Mouse (Mus musculus): ENCODE measurements at regions not wholly inside any gene's neighbourhood (a gene's known extent, or its start where the extent isn't known, plus 50 kb on each side); places are given as distances from the start of the nearest gene placed in this dataset.

- ATAC-seq (ENCODE audit: low FRiP score) (no peak), DNase-seq (ENCODE audit: low spot score) (no peak)
- no peak overlapping the region for H3K4me3 ChIP-seq (ENCODE audit: low read depth, low read length)
- no peaks in the 10 kb centered on the region for H3K4me1 ChIP-seq (replicated peaks; ENCODE audit: control insufficient read depth, insufficient read depth, low read length)
- 78% methylated on average over 5 of the region's 5 CpGs for WGBS
- no peak overlapping the region for H3K9ac ChIP-seq (ENCODE audit: low read depth, low read length)
- no peaks in the 10 kb centered on the region for H3K36me3 ChIP-seq (ENCODE audit: control insufficient read depth, insufficient read depth, low read length)
- no peaks in the 10 kb centered on the region for H3K9me3 ChIP-seq (ENCODE audit: control insufficient read depth, low read length)
- H3K27ac ChIP-seq (ENCODE audit: low read depth, low read length), result no peak overlapping the region
- H3K4me2 ChIP-seq (replicated peaks; ENCODE audit: low read depth, low read length), result no peak overlapping the region
- no peaks in the 10 kb centered on the region for H3K27me3 ChIP-seq (ENCODE audit: control insufficient read depth, insufficient read depth, low read length)
Measured at GRCm38 (mm10) chr3:148558592-148559157, 431.7 kb downstream of the Adgrl2 start.

DNA sequence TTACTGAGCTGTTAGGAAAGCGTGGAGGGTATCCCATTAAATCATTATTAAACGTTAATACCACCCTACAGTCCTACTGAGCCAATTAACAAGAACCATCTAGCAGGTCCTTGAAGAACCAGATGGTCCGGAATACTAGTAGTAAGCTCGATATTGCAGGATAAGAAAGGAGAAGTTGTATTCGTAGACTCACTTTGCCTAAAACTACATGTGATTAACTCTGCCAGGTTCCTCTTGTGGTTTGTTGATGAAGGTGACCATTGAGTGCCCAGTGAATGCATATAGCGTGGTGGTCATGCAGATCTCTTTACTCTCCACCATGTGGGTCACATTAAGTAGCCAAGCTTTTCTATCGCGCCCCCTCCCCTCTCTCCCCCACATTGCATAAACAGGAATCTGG, 435.0 kb downstream of the Adgrl2 start:
- Histone ChIP-seq H3K27me3 (ENCODE audit: control insufficient read depth, insufficient read depth, low read length) (no peaks in the 10 kb centered on the region), H3K27ac (ENCODE audit: low read depth, low read length) (no peak overlapping the region), H3K4me3 (ENCODE audit: low read depth, low read length) (no peak overlapping the region), H3K9ac (ENCODE audit: low read depth, low read length) (no peak overlapping the region), H3K9me3 (ENCODE audit: control insufficient read depth, low read length) (no peaks in the 10 kb centered on the region), H3K36me3 (ENCODE audit: control insufficient read depth, insufficient read depth, low read length) (no peaks in the 10 kb centered on the region), H3K4me2 (replicated peaks; ENCODE audit: low read depth, low read length) (no peak overlapping the region), H3K4me1 (replicated peaks; ENCODE audit: control insufficient read depth, insufficient read depth, low read length) (no peaks in the 10 kb centered on the region)
- ATAC-seq (ENCODE audit: low FRiP score) (no peak), DNase-seq (ENCODE audit: low spot score) (no peak)
- WGBS, result 84% methylated on average over 8 of the region's 8 CpGs

DNA sequence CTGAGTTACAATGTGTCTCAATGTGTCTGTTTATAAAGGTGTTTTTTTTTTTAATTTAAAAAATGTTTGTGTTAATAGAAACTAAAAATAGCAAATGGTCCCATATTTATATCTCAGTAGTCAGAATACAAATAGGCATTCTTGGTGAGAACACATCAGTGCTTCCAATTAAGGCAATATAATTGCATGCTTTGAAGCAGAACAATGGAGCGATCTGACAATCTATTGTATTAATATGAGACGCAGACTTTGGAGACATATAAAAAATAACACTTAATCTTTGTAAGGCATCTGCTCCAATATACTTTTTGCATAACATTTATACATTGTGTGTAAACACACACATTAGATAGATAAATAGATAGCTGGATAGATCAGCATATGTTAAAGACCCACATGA, 439.6 kb downstream of the Adgrl2 start:
- no peak overlapping the region for H3K27ac ChIP-seq (ENCODE audit: low read depth, low read length)
- H3K4me1 ChIP-seq (replicated peaks; ENCODE audit: control insufficient read depth, insufficient read depth, low read length), result no peaks in the 10 kb centered on the region
- H3K9me3 ChIP-seq (ENCODE audit: control insufficient read depth, low read length), result no peaks in the 10 kb centered on the region
- no peaks in the 10 kb centered on the region for H3K27me3 ChIP-seq (ENCODE audit: control insufficient read depth, insufficient read depth, low read length)
- H3K4me3 ChIP-seq (ENCODE audit: low read depth, low read length), result no peak overlapping the region
- no peaks in the 10 kb centered on the region for H3K36me3 ChIP-seq (ENCODE audit: control insufficient read depth, insufficient read depth, low read length)
- WGBS, result 95% methylated on average over 2 of the region's 2 CpGs
- H3K9ac ChIP-seq (ENCODE audit: low read depth, low read length), result no peak overlapping the region
- H3K4me2 ChIP-seq (replicated peaks; ENCODE audit: low read depth, low read length), result no peak overlapping the region
- ATAC-seq (ENCODE audit: low FRiP score) (no peak), DNase-seq (ENCODE audit: low spot score) (no peak)

DNA sequence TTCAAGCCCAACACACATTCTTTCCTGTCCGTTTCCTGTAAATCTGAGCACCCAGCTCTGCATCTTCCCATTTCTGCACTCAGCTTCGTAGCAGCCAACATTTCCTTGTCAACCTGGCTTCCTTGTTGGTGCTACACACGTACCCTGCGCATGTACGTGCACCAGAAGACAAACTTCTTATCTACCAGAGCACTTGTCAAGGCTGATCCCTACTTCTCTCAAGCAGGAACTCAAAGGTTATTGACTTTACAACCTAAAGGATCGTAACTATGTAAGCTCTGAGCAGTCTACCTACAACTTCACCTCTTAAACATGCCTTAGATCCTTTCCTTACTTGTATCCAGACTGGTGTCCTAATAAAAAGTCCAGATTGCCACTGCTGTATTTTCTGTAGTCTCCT, 445.4 kb downstream of the Adgrl2 start:
- no peak overlapping the region for H3K4me2 ChIP-seq (replicated peaks; ENCODE audit: low read depth, low read length)
- ATAC-seq (ENCODE audit: low FRiP score), result no peak
- no peaks in the 10 kb centered on the region for H3K4me1 ChIP-seq (replicated peaks; ENCODE audit: control insufficient read depth, insufficient read depth, low read length)
- H3K27me3 ChIP-seq (ENCODE audit: control insufficient read depth, insufficient read depth, low read length), result no peaks in the 10 kb centered on the region
- H3K27ac ChIP-seq (ENCODE audit: low read depth, low read length), result no peak overlapping the region
- no peaks in the 10 kb centered on the region for H3K36me3 ChIP-seq (ENCODE audit: control insufficient read depth, insufficient read depth, low read length)
- WGBS, result 92% methylated on average over 6 of the region's 6 CpGs
- no peak overlapping the region for H3K4me3 ChIP-seq (ENCODE audit: low read depth, low read length)
- no peak overlapping the region for H3K9ac ChIP-seq (ENCODE audit: low read depth, low read length)
- no peak for DNase-seq (ENCODE audit: low spot score)
- no peaks in the 10 kb centered on the region for H3K9me3 ChIP-seq (ENCODE audit: control insufficient read depth, low read length)

- Histone ChIP-seq H3K4me1 (replicated peaks; ENCODE audit: control insufficient read depth, insufficient read depth, low read length) (no peaks in the 10 kb centered on the region), H3K4me3 (ENCODE audit: low read depth, low read length) (no peak overlapping the region), H3K4me2 (replicated peaks; ENCODE audit: low read depth, low read length) (no peak overlapping the region), H3K9me3 (ENCODE audit: control insufficient read depth, low read length) (no peaks in the 10 kb centered on the region), H3K27me3 (ENCODE audit: control insufficient read depth, insufficient read depth, low read length) (no peaks in the 10 kb centered on the region), H3K9ac (ENCODE audit: low read depth, low read length) (no peak overlapping the region), H3K27ac (ENCODE audit: low read depth, low read length) (no peak overlapping the region), H3K36me3 (ENCODE audit: control insufficient read depth, insufficient read depth, low read length) (no peaks in the 10 kb centered on the region)
- DNase-seq (ENCODE audit: low spot score) (no peak), ATAC-seq (ENCODE audit: low FRiP score) (no peak)
- WGBS, result 87% methylated on average over 5 of the region's 5 CpGs
Measured at GRCm38 (mm10) chr3:148542217-148542616, 448.1 kb downstream of the Adgrl2 start.

DNA sequence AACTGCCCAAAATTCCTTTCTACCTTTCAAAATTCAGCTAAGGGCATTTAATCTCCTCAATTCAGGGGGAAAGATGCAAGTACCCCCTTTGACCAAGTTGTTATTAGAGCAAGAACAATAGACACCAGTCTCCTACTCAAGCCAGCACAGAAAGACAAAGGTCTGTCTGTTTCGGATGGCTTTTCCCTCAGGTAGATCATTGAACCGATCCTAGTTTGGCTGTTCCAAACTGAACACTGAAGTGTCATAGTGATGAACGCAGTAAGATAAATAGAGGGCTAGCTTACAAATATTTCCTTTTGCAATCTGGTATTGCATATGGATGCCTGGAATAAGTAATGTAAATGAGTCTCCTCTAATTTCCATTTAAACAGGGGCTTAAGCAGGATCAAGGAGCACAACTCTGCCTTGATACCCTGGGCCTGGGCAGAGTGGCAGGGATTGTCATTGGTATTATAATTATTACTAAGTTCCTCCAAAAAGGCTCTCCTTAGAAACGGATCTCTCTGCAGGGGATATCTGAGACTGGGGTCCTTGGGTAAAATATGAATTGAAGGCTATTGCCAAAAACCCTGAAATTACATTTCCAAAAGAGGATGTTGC, 452.6 kb downstream of the Adgrl2 start:
- no peak overlapping the region for H3K9ac ChIP-seq (ENCODE audit: low read depth, low read length)
- no peaks in the 10 kb centered on the region for H3K4me1 ChIP-seq (replicated peaks; ENCODE audit: control insufficient read depth, insufficient read depth, low read length)
- H3K27me3 ChIP-seq (ENCODE audit: control insufficient read depth, insufficient read depth, low read length), result no peaks in the 10 kb centered on the region
- H3K4me2 ChIP-seq (replicated peaks; ENCODE audit: low read depth, low read length), result no peak overlapping the region
- H3K4me3 ChIP-seq (ENCODE audit: low read depth, low read length), result no peak overlapping the region
- no peaks in the 10 kb centered on the region for H3K36me3 ChIP-seq (ENCODE audit: control insufficient read depth, insufficient read depth, low read length)
- H3K27ac ChIP-seq (ENCODE audit: low read depth, low read length), result no peak overlapping the region
- DNase-seq (ENCODE audit: low spot score) (no peak), ATAC-seq (ENCODE audit: low FRiP score) (no peak)
- H3K9me3 ChIP-seq (ENCODE audit: control insufficient read depth, low read length), result no peaks in the 10 kb centered on the region
- 48% methylated on average over 4 of the region's 4 CpGs for WGBS

GRCm38 (mm10) chr3:148529893-148530292, 460.5 kb downstream of the Adgrl2 start:
- Histone ChIP-seq H3K4me1 (replicated peaks; ENCODE audit: control insufficient read depth, insufficient read depth, low read length) (no peaks in the 10 kb centered on the region), H3K36me3 (ENCODE audit: control insufficient read depth, insufficient read depth, low read length) (no peaks in the 10 kb centered on the region), H3K4me3 (ENCODE audit: low read depth, low read length) (no peak overlapping the region), H3K9ac (ENCODE audit: low read depth, low read length) (no peak overlapping the region), H3K27ac (ENCODE audit: low read depth, low read length) (no peak overlapping the region), H3K27me3 (ENCODE audit: control insufficient read depth, insufficient read depth, low read length) (no peaks in the 10 kb centered on the region), H3K9me3 (ENCODE audit: control insufficient read depth, low read length) (no peaks in the 10 kb centered on the region), H3K4me2 (replicated peaks; ENCODE audit: low read depth, low read length) (no peak overlapping the region)
- DNase-seq (ENCODE audit: low spot score), result no peak
- 83% methylated on average over 2 of the region's 2 CpGs for WGBS
- ATAC-seq (ENCODE audit: low FRiP score), result no peak

DNA sequence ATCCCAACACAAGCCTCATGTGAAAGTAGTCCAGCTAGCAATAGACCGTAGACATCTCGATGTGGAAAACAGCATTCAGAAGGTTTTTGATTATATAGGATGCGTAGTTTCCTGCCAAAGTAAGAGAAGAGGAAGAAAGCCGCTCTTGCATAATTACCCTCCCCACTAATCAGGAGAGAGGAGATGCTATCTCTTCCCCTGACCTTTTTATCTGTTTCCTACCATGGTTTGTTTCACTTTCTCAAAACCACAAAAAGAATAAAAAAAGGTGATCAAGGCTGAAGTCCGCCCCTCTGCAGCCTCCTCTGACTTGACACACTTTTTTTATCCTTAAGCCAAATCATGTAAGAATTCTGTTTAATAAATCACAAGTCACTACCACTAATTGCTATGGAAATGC, 480.0 kb downstream of the Adgrl2 start:
- Histone ChIP-seq H3K4me1 (replicated peaks; ENCODE audit: control insufficient read depth, insufficient read depth, low read length) (no peaks in the 10 kb centered on the region), H3K36me3 (ENCODE audit: control insufficient read depth, insufficient read depth, low read length) (no peaks in the 10 kb centered on the region), H3K27ac (ENCODE audit: low read depth, low read length) (no peak overlapping the region), H3K4me3 (ENCODE audit: low read depth, low read length) (no peak overlapping the region), H3K9me3 (ENCODE audit: control insufficient read depth, low read length) (no peaks in the 10 kb centered on the region), H3K4me2 (replicated peaks; ENCODE audit: low read depth, low read length) (no peak overlapping the region), H3K27me3 (ENCODE audit: control insufficient read depth, insufficient read depth, low read length) (no peaks in the 10 kb centered on the region), H3K9ac (ENCODE audit: low read depth, low read length) (no peak overlapping the region)
- WGBS, result 91% methylated on average over 5 of the region's 5 CpGs
- DNase-seq (ENCODE audit: low spot score) (no peak), ATAC-seq (ENCODE audit: low FRiP score) (no peak)

DNA sequence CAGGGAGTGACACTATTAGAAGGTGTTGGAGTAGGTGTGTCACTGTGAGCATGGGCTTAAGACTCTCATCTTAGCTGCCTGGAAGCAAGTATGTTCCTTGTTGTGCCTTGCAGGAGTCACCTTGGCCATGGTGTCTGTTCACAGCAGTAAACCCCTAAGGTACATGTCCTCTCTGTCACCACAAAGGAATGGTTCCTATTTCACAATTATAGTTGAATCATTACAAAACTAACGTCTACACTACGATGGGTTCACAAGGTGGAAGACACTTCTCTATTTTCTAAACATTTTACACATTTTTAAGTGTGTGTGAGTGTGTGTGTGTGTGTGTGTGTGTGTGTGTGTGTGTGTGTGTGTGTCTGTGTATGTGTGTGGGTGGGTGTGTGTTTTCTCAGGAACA, 485.4 kb downstream of the Adgrl2 start:
- Histone ChIP-seq H3K4me1 (replicated peaks; ENCODE audit: control insufficient read depth, insufficient read depth, low read length) (no peaks in the 10 kb centered on the region), H3K4me2 (replicated peaks; ENCODE audit: low read depth, low read length) (no peak overlapping the region), H3K9me3 (ENCODE audit: control insufficient read depth, low read length) (no peaks in the 10 kb centered on the region), H3K9ac (ENCODE audit: low read depth, low read length) (no peak overlapping the region), H3K27ac (ENCODE audit: low read depth, low read length) (no peak overlapping the region), H3K4me3 (ENCODE audit: low read depth, low read length) (no peak overlapping the region), H3K36me3 (ENCODE audit: control insufficient read depth, insufficient read depth, low read length) (no peaks in the 10 kb centered on the region), H3K27me3 (ENCODE audit: control insufficient read depth, insufficient read depth, low read length) (no peaks in the 10 kb centered on the region)
- DNase-seq (ENCODE audit: low spot score) (no peak), ATAC-seq (ENCODE audit: low FRiP score) (no peak)
- 88% methylated on average over 2 of the region's 2 CpGs for WGBS

Measured in hindbrain, embryonic 11.5 days (tissue).